Mouse (Mus musculus) lung, embryonic 16.5 days (tissue): ENCODE measurements around the gene Ezr. TPM values are rescaled to one million over a fixed set of nuclear protein-coding genes. Genes with fewer than 3 reads are reported as not detected.

Source experiments
- ATAC-seq: fragments of 200-750 bp; cut with Nextera tagmentation; 2 replicates; pipeline ENCODE4 v1.8.0; 2017; ENCODE audit warnings: low read depth, mild to moderate bottlenecking, moderate library complexity
- H3K27ac ChIP-seq: fragments of 300-500 bp; sonication (generic); 2 replicates; pipeline ENCODE4 v1.5.1; 2014; ENCODE audit warnings: mild to moderate bottlenecking, control low read depth, low read length
- H3K27me3 ChIP-seq: fragments of 300-500 bp; sonication (generic); 2 replicates; pipeline ENCODE4 v1.6.1; 2014; ENCODE audit warnings: low read depth, low read length, mixed read lengths; ENCODE audit not compliant: control insufficient read depth, insufficient read depth
- H3K36me3 ChIP-seq: fragments of 300-500 bp; sonication (generic); 2 replicates; pipeline ENCODE4 v1.6.1; 2014; ENCODE audit warnings: low read length; ENCODE audit not compliant: control insufficient read depth, insufficient read depth
- H3K4me1 ChIP-seq: fragments of 300-500 bp; sonication (generic); replicated peaks from 2 replicates; pipeline ENCODE4 v1.6.1; 2014; ENCODE audit warnings: low read length, mixed read lengths; ENCODE audit not compliant: control insufficient read depth, insufficient read depth
- H3K4me2 ChIP-seq: fragments of 300-500 bp; sonication (generic); 2 replicates; pipeline ENCODE4 v1.6.1; 2014; ENCODE audit warnings: low read depth, low read length, control low read depth
- H3K4me3 ChIP-seq: fragments of 300-500 bp; sonication (generic); 2 replicates; pipeline ENCODE4 v1.5.1; 2014; ENCODE audit warnings: mild to moderate bottlenecking, low read length, control low read depth
- H3K9ac ChIP-seq: fragments of 300-500 bp; sonication (generic); 2 replicates; pipeline ENCODE4 v1.6.1; 2014; ENCODE audit warnings: low read length, control low read depth
- H3K9me3 ChIP-seq: fragments of 300-500 bp; sonication (generic); 2 replicates; pipeline ENCODE4 v1.6.1; 2016; ENCODE audit warnings: low read length; ENCODE audit not compliant: control insufficient read depth
- WGBS: fragments of 180-500 bp; shearing (Covaris S2); extraction: QIAGEN DNeasy Blood & Tissue Kit; methylation state at CpG from one replicate; pipeline ENCODE4 v1.1.7; 2014; 5-methylcytosine and 5-hydroxymethylcytosine counted together
- polyA plus RNA-seq: library from polyadenylated mRNA; unstranded; fragments of >200 nt; fragmentation: Nextera tagmentation; extraction: Ambion mirVana; gene quantifications from 2 replicates; pipeline ENCODE4 v1.2.1, GENCODE M21; 2015

The Ezr gene
- polyA plus RNA-seq, 1 experiment from 2014 or later = 154 TPM

- WGBS = 44% methylated on average over 4 of the region's 4 CpGs
- Histone ChIP-seq H3K36me3 (no peaks in the 10 kb centered on the region), H3K9ac (no peak overlapping the region), H3K4me1 (peaks cover 16% of the 10 kb centered on the region), H3K9me3 (peaks cover 4% of the 10 kb centered on the region; the same call in 1 of the 2 replicates), H3K4me2 (no peak overlapping the region), H3K27me3 (no peaks in the 10 kb centered on the region), H3K4me3 (no peak overlapping the region), H3K27ac (no peak overlapping the region)
- peak; percentile 41; the same call in 1 of the 2 replicates for ATAC-seq
Observed at GRCm38 (mm10) chr17:6797471-6797870, 14.9 kb upstream of the Ezr start.

- peaks cover 16% of the 10 kb centered on the region for H3K4me1 ChIP-seq
- H3K9ac ChIP-seq = no peak overlapping the region
- H3K4me2 ChIP-seq = no peak overlapping the region
- 34% methylated on average over 12 of the region's 12 CpGs for WGBS
- no peak for ATAC-seq
- H3K36me3 ChIP-seq = no peaks in the 10 kb centered on the region
- no peaks in the 10 kb centered on the region for H3K27me3 ChIP-seq
- H3K27ac ChIP-seq = no peak overlapping the region
- no peaks in the 10 kb centered on the region for H3K9me3 ChIP-seq
- no peak overlapping the region for H3K4me3 ChIP-seq
Observed at GRCm38 (mm10) chr17:6794160-6794751, 11.7 kb upstream of the Ezr start.

GRCm38 (mm10) chr17:6789581-6790118 lies 7.1 kb upstream of the Ezr start:
- whole genome bisulfite sequencing = 82% methylated on average over 9 of the region's 9 CpGs
- no peak overlapping the region for H3K4me2 ChIP-seq
- H3K9me3 ChIP-seq = no peaks in the 10 kb centered on the region
- H3K4me1 ChIP-seq = no peaks in the 10 kb centered on the region; the same call in 1 of the 2 replicates
- no peak for ATAC-seq
- no peak overlapping the region for H3K9ac ChIP-seq
- H3K4me3 ChIP-seq = no peak overlapping the region
- H3K27ac ChIP-seq = no peak overlapping the region; the same call in 1 of the 2 replicates
- H3K36me3 ChIP-seq = no peaks in the 10 kb centered on the region
- no peaks in the 10 kb centered on the region for H3K27me3 ChIP-seq

GRCm38 (mm10) chr17:6789103-6789502 lies 6.5 kb upstream of the Ezr start:
- no peak overlapping the region for H3K4me3 ChIP-seq
- no peaks in the 10 kb centered on the region for H3K36me3 ChIP-seq
- no peaks in the 10 kb centered on the region for H3K27me3 ChIP-seq
- H3K4me2 ChIP-seq = no peak overlapping the region
- no peaks in the 10 kb centered on the region for H3K9me3 ChIP-seq
- H3K27ac ChIP-seq = no peak overlapping the region; the same call in 1 of the 2 replicates
- no peak overlapping the region for H3K9ac ChIP-seq
- peaks cover 3% of the 10 kb centered on the region for H3K4me1 ChIP-seq
- peak; percentile 65 for ATAC-seq

GRCm38 (mm10) chr17:6787241-6787640 lies 4.7 kb upstream of the Ezr start:
- H3K9ac ChIP-seq = no peak overlapping the region

GRCm38 (mm10) chr17:6783756-6784357 lies 1.3 kb upstream of the Ezr start:
- H3K36me3 ChIP-seq = no peaks in the 10 kb centered on the region
- H3K4me3 ChIP-seq = peak overlapping the region; percentile 84
- no peaks in the 10 kb centered on the region for H3K9me3 ChIP-seq
- H3K4me2 ChIP-seq = peak overlapping the region; percentile 92
- WGBS = 27% methylated on average over 10 of the region's 10 CpGs
- ATAC-seq = no peak
- no peaks in the 10 kb centered on the region for H3K27me3 ChIP-seq
- no peak overlapping the region for H3K27ac ChIP-seq
- H3K9ac ChIP-seq = peak overlapping the region; percentile 83
- peaks cover 17% of the 10 kb centered on the region for H3K4me1 ChIP-seq

More at GRCm38 (mm10) chr17:6787241-6787640, 4.7 kb upstream of the Ezr start:
- H3K27me3 ChIP-seq = no peaks in the 10 kb centered on the region
- no peaks in the 10 kb centered on the region for H3K36me3 ChIP-seq
- WGBS = 80% methylated on average over 4 of the region's 4 CpGs
- ATAC-seq = no peak
- H3K4me1 ChIP-seq = peaks cover 4% of the 10 kb centered on the region
- H3K9me3 ChIP-seq = no peaks in the 10 kb centered on the region
- no peak overlapping the region for H3K4me2 ChIP-seq
- H3K4me3 ChIP-seq = no peak overlapping the region
- no peak overlapping the region for H3K27ac ChIP-seq

- peak overlapping the region; percentile 84 for H3K4me3 ChIP-seq
- WGBS = under 1% methylated on average over 46 of the region's 58 CpGs
- H3K27me3 ChIP-seq = no peaks in the 10 kb centered on the region
- peak; percentile 59 for ATAC-seq
- no peaks in the 10 kb centered on the region for H3K9me3 ChIP-seq
- peaks cover 22% of the 10 kb centered on the region for H3K4me1 ChIP-seq
- H3K36me3 ChIP-seq = no peaks in the 10 kb centered on the region
- peak overlapping the region; percentile 92 for H3K4me2 ChIP-seq
- peak overlapping the region; percentile 83 for H3K9ac ChIP-seq
- peak overlapping the region; percentile 96 for H3K27ac ChIP-seq
Observed at GRCm38 (mm10) chr17:6783006-6783661, 550 bp upstream of the Ezr start.

GRCm38 (mm10) chr17:6782033-6782526 lies 504 bp downstream of the Ezr start:
- under 1% methylated on average over 21 of the region's 21 CpGs for WGBS
- peak overlapping the region; percentile 84 for H3K4me3 ChIP-seq
- H3K27me3 ChIP-seq = no peaks in the 10 kb centered on the region
- peak overlapping the region; percentile 75 for H3K9ac ChIP-seq
- ATAC-seq = no peak
- H3K4me1 ChIP-seq = peaks cover 32% of the 10 kb centered on the region
- peak overlapping the region; percentile 93 for H3K27ac ChIP-seq
- no peaks in the 10 kb centered on the region for H3K9me3 ChIP-seq
- H3K36me3 ChIP-seq = no peaks in the 10 kb centered on the region
- peak overlapping the region; percentile 92 for H3K4me2 ChIP-seq

- ATAC-seq = no peak
- H3K27me3 ChIP-seq = no peaks in the 10 kb centered on the region
- WGBS = 24% methylated on average over 6 of the region's 6 CpGs
- peak overlapping the region; percentile 92 for H3K4me2 ChIP-seq
- peak overlapping the region; percentile 84 for H3K4me3 ChIP-seq
- no peaks in the 10 kb centered on the region for H3K9me3 ChIP-seq
- H3K4me1 ChIP-seq = peaks cover 38% of the 10 kb centered on the region
- H3K27ac ChIP-seq = no peak overlapping the region
- peak overlapping the region; percentile 58 for H3K9ac ChIP-seq
- no peaks in the 10 kb centered on the region for H3K36me3 ChIP-seq
Observed at GRCm38 (mm10) chr17:6781273-6781672, 1.3 kb downstream of the Ezr start.
